Mouse (Mus musculus) urinary bladder, postnatal 25 days (tissue): ENCODE results near the gene Cltc.
"Not testable (repeated sequence)": the region's sequence is repeated elsewhere in the genome, so short reads cannot be mapped to it uniquely, and the experiment has no call there.

ENCODE experiments used
- DNase-seq: peaks from one replicate; pipeline ENCODE4 v3.0.0; 2022; ENCODE audit warnings: low spot score

Cltc gene

GRCm38 (mm10) chr11:86738956-86739355, 18.4 kb downstream of the Cltc start:
- DNase-seq, result no peak

- not testable (repeated sequence) for DNase-seq
Observed at GRCm38 (mm10) chr11:86738308-86738707, 19.1 kb downstream of the Cltc start.

DNA sequence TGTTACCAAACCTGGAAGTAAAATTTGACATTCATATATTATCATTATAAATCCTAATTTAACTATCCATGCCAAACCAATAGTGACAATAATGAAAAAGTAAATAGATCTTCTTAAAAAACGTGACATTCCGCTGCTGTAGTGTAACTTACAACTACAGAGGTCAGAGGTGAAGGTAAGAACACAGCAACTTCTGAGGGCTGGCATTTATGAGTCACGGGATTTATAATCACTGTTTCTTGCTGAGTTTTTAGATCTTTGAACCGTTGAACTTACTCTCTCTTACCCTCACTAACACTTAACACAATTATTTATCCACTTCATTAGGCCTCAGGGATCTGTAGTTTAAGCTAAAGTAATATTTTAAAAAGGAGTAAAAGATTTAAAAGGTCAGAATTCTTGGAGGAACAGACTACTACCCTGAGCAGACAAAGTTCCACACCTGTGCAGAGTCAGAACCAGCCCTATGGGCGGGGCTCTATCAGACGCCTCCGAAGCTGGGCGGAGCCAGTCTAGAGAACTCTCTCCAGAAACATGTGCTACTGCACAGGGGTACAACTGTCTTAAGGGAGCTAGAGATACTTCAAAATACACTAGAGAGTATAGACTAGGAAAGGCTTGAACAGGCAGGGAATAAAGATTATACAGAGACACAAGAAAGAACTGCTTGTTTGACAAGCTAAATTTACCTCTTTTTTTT, 19.9 kb downstream of the Cltc start:
- DNase-seq, result no peak

GRCm38 (mm10) chr11:86734993-86735392, 22.4 kb downstream of the Cltc start:
- DNase-seq, result no peak

- no peak for DNase-seq
Observed at GRCm38 (mm10) chr11:86734241-86734939, 23.0 kb downstream of the Cltc start.

DNA sequence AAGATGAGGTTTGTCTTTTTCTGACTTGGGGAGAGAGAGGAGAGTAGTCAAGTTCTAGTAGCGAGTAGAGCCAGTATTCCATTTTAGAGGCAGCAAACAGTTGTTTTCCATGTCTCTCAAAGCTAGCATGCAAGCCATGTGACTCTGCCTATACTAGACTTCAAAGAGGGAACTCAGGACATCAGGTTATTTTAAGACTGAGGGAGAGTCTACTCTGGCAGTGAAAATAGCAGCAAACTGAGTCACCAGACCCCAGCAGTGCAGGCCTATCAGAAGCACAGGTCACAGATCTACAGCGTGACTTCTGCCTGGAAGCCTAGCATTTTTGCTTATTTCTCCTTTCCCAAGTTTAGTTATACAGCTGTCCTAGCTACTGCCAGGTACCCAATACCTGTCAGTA, 25.9 kb downstream of the Cltc start:
- DNase-seq, result no peak

- DNase-seq, result no peak
Observed at GRCm38 (mm10) chr11:86725607-86726006, 31.8 kb downstream of the Cltc start.

DNA sequence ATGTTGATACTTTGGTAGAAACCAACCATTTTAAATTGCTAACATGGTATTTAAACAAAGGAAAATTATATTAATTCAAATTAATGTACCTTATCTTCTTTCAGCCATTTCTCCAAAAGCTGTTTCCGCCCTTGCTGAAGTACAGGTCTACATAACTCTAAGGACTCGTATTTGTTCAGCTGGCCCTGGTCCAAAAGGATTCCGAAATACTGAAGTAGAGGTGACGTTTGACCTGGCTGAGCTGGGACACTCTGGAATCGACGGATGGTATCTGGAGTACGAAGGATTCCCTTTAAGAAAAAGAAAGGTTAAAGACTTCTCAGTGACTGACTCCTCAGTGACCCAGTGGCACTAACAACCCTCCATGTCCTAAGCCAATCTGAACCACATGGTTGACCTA, 32.4 kb downstream of the Cltc start:
- no peak for DNase-seq

- no peak for DNase-seq
Observed at GRCm38 (mm10) chr11:86724004-86724403, 33.4 kb downstream of the Cltc start.

GRCm38 (mm10) chr11:86719390-86719789, 38.0 kb downstream of the Cltc start:
- DNase-seq, result no peak

- no peak for DNase-seq
Observed at GRCm38 (mm10) chr11:86718369-86718768, 39.0 kb downstream of the Cltc start.

DNA sequence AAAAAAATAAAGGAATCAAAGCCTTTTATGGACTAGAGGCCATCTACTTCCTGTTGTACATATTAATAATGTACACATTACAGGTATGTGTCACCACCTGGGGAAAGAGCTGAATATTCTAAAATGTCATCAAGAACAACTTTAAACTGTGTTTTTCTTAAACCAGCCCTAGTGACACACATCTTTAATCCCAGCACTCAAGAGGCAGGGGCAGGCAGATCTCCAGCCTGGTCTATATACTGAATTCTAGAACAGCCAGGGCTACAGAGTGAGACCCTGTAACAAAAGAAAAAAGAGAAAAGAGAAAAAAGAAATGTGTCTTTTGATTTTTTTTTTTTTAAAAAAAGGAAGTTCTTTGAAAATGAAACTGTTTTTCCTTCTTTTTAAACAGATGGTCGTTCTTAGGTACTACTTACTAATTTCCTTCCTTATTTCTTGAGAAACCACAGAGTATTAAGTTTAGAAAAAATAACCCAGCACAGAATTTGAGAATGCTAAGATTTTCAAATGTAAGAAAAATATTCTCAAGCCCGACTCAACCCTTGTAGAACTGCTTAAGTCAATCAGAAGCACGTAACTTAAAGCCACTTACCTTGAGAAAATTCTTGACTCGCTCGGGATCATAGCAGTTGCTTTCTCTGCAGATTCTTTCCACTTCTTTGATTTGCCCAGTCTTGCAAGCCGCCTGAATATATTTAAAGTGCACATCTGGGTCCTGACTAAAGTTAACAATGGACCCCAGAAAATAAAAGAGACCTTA, 39.9 kb downstream of the Cltc start:
- DNase-seq, result no peak

DNA sequence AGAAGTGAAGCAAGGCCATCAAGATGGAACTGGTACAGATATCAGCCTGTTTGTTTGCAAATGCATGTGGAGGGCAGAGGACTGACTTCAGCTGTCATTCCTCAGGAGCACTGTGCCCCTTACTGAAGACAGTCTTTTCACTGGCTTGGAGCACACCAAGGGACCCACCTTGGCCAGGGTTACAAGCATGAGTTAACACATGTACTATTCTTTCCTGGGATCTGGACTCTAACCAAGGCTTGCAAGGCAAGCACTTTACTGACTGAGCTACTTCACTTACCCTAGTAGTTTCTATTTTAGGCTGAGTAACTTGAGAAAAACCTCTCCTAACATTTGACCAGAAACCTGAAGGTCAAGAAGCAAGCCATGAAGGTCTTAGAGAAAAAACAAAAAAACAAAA, 42.8 kb downstream of the Cltc start:
- DNase-seq, result no peak

- DNase-seq, result no peak
Observed at GRCm38 (mm10) chr11:86701151-86701550, 56.2 kb downstream of the Cltc start.

DNA sequence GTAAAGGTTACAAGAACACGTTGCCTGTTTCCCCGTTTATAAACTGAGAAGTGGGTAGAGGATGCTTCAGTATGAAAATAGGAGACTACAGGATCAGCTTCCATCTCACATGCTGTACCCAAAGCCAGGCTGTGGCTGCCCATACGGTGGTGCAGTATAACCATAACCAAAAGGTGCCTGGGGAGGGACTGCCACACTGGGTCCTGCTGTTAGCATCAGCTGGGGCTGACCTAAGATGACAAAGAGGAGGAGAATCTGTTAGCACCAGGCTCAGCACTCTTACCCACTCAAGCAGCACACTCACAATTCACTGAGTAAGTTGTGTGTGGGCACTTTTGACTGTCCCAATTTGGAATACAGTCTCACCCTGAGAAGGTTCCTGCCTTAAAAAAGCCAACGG, 61.9 kb downstream of the Cltc start:
- DNase-seq, result no peak

DNA sequence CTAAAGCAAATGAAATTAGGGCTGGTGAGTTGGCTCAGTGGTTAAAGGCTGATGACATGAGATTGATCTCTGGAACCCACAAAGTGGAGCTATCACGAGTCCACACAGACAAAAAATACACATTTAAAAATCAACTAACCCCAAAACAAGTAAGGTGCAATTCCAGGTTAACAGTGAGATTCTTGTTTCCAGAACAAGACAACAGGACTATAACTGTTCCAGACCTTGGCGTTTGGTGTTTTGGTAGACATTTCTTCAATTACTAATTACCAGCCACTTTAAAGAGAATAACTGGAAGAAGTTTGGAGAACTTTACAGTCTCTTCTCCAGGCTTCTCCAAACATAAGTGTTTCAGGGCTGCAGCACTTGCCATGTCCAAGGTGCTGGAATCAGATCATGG, 64.8 kb downstream of the Cltc start:
- DNase-seq, result no peak

- no peak for DNase-seq
Observed at GRCm38 (mm10) chr11:86691956-86692355, 65.4 kb downstream of the Cltc start.

DNA sequence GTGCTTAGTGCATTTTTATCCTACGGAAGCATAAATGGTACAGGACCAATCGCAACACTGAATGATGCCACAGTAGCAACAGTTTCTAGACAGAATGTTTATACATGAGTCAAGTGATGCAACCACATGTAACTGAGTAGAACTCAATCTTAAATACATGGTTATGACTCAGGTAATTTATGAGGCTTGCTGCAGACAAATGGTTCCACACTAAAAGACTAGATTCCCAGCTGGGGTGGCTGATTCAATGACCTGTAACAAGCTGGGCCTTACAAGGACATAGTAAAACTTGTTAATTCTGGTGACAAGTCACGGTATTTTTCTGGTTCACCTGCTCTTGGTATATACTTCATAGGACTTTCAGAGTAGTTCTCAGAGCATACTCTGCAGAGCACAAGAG, 65.9 kb downstream of the Cltc start:
- no peak for DNase-seq

DNA sequence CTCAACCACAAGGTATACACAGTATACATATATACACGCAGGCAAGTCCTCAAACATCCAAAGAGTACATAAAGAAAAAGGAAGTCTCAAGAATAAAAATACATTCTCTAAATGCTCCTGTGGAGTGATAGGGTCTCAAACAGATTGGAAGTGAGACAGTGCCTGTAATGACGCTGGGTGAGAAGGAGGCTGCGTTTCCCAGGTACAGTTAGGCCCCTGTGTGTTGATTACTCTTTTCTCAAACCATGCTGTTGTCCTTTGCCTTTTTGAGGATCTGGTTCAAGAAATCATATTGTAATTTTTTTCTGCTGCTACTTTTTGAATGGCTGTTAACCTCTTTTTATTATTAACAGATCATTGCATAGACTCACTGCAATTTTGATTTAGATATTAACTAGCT, 67.0 kb downstream of the Cltc start:
- DNase-seq, result no peak

- no peak for DNase-seq
Observed at GRCm38 (mm10) chr11:86685366-86685765, 72.0 kb downstream of the Cltc start.

DNA sequence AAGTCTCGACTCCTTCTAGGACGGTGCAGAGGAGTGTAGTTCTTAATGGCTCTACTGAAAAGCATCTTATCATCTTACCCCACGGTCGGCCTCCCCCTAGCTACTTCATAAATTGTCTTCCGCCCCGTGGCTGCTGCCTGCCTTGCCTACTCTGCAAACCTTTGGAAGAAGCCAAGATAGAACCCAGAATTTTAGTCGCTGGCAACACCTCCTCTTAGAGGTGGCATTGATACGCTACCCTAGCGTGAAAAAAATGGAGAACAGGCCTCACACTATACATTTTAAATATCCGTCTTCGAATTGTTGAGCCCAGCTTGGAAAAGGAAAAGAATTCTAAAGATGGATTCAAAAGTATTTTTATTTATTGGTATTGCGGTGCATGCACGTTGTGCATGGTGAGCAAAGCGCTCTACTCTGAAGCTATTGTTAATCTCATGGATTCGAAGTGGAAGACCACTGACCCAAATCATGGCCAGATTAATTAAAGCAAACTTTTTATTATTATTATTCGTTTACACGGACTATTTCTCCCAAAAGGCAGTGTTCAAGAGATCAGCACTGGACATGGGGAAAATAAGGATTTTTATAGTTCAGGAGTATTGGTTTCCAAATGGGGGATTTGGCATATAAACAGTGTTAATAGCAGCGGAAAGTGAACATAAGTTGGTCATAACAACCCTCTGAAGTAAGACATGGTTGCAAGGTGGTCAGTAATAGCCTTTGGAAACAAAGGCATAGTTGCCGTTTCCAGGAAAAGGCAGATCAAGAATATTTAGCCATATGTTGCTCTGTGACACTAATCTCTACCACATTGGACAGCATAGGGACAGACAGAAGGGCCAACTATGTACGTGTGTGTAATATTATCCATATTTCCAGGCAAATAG, 73.0 kb downstream of the Cltc start:
- DNase-seq, result no peak
